Mouse (Mus musculus) heart, adult 18-20 months (tissue): ENCODE results near the gene Gm14496. TPM values are rescaled to one million over a fixed set of nuclear protein-coding genes. Genes with fewer than 3 reads are reported as not detected.
"Not testable (repeated sequence)": the region's sequence is repeated elsewhere in the genome, so short reads cannot be mapped to it uniquely, and the experiment has no call there.

ENCODE experiments used
- DNase-seq, 2 experiments: peaks; one replicate each; pipeline ENCODE4 v3.0.0; 2021 to 2022; ENCODE audit warnings: mixed read lengths in 1 of 2
- long read RNA-seq, 2 experiments: library from polyadenylated mRNA; stranded (forward); transcript quantifications; one replicate each; pipeline ENCODE4 v2.0.0; 2021
- total RNA-seq, 2 experiments: library from RNA; stranded (reverse); gene quantifications; 2 replicates each; pipeline ENCODE4 v1.2.3; 2021

Gm14496 gene
- total RNA-seq, result not detected
- long read RNA-seq, experiment 1, result 0 reads
- long read RNA-seq, experiment 2, result 0 reads

DNA sequence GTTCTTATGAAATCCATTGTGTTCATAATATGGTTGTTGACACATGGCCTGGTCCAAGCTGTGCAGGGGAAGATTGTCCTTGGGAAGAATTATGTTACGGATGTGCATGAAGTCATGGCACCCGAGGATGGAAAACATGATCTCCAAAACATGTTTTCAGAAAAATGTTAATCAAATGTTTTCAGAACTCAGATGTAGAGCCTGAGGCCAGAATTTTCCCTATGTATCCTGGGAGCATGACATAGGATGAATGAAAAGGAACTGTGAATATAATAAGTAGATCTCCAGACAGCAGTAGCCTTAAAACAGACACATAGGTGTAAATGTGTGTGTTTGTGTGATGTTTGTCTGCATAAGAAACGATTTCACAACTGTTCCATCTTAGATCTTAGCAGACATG, at the start of gene Gm14496:
TSS of gene Gm14496 (plus strand) at position 301 of the 400 bp plus-strand sequence.
- DNase-seq, result no peak

DNA sequence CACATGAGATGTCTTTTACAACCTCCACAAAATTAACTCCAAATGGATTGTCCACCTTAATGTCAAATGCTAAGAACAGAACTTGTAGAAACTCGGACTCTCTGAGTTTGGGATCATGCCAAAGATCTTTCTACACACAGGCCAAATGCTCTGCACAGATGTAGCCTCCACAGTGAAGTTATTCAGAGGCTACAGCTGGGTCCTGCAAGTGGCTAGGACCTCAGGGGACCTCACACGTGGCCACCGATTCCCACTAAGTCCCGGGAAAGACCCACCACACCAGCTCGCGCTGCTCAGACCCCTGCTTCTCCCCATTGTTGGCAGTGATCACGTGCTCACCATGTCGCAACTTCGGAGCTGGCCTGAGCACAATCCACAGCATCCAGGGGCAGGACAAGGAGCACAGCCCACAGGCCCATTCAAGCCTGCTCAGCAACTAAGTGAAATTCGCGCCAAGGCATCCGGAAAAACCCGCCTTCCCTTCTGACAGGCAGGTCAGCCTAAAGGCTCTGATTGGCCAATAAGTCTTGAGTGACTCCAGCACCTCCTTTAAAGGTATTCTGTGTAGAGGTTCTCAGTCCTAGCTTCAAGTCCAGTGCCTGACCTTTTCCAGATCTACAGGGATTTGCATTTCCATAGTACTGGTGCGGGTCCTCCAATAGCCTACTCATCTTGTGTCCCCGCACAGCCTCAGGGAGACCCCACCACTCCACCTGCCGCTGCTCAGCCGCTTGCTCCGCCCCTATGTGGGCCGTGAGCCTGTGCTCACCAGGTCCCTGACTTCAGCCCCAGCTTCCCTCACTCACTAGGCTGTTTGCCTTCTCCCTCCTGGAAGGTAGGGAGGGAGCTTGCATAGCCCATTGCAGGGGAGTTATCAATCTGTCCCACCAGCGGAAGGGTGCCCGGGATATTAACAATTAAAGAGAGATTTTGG, 37.9 kb upstream of the Gm14496 start:
- DNase-seq, result peak; percentile 29 to 30

- DNase-seq, result no peak
Observed at GRCm38 (mm10) chr2:181968395-181968794, 22.5 kb upstream of the Gm14496 start.

DNA sequence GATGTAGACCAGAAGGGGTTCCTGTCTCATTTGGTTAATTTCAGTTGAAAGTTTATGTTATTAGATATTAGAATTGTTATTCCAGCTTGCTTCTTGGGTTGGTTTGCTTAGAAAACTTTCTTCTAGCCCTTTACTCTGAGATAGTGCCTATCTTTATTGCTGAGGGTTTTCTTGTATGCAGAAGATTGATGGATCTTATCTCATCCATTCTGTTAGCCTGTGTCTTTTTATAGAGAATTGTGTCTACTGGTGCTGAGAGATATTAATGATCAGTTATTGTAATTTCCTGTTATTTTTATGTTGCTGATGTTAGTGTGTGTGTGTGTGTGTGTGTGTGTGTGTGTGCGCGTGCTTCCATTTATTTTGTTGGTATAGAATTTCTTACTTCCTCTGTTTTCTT, 21.7 kb upstream of the Gm14496 start:
- DNase-seq, result no peak

DNA sequence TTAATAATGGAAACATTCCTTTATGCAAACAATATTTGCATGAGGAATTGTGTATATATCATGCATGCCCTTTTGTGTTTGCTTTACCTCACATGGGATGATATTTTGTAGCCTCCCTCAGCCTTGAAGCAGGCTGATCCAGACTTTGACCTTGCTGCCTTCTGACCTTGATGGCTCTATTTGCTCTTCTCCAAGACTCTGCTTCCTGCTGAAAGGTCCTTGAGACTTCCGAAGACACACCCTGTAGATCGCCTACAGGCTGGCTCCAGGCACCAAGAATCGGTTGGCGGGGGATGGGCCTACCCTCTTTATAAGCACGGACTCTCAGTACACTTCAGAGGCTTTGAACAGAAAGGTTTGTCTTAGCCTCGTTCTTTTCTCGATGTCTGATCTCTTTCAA, 9.0 kb upstream of the Gm14496 start:
- not testable (repeated sequence) for DNase-seq

Other genes with a start within 250 kb of the Gm14496 start
- gene Myt1, start 227.8 kb upstream of the Gm14496 start, total RNA-seq, result not detected
- gene Pcmtd2, start 153.3 kb upstream of the Gm14496 start, total RNA-seq, result 10 to 100 TPM; 46.0 to 61.4 TPM
- 10 to 100 TPM in 1 of 2 experiments, 1 to 10 TPM in 1; 8.3 to 11.0 TPM for gene Polr3k, start 126.8 kb upstream of the Gm14496 start, total RNA-seq